Mouse (Mus musculus) forebrain, postnatal 0 days (tissue): ENCODE data around the gene Map3k11. TPM values are rescaled to one million over a fixed set of nuclear protein-coding genes. Genes with fewer than 3 reads are reported as not detected.
A peak's percentile ranks its signal among the peaks of the same experiment; 100 is the strongest.

Experiments used
- ATAC-seq: fragments of 200-750 bp; cut with Nextera tagmentation; 2 replicates; pipeline ENCODE4 v1.8.0; 2017; ENCODE audit warnings: mild to moderate bottlenecking, moderate library complexity
- DNase-seq: peaks from one replicate; pipeline ENCODE4 v3.0.0-alpha.2; 2015
- H3K27ac ChIP-seq: fragments of 300-500 bp; sonication (generic); 2 replicates; pipeline ENCODE4 v1.5.1; 2014; ENCODE audit warnings: low read depth, mild to moderate bottlenecking, antibody characterized with exemption, low read length, moderate library complexity, mixed read lengths
- H3K27me3 ChIP-seq: fragments of 300-500 bp; sonication (generic); 2 replicates; pipeline ENCODE4 v1.6.1; 2014; ENCODE audit warnings: mild to moderate bottlenecking, low read length, mixed read lengths; ENCODE audit not compliant: insufficient read depth
- H3K36me3 ChIP-seq: fragments of 300-500 bp; sonication (generic); 2 replicates; pipeline ENCODE4 v1.6.1; 2014; ENCODE audit warnings: mild to moderate bottlenecking, moderate library complexity; ENCODE audit not compliant: insufficient read depth
- H3K4me1 ChIP-seq: fragments of 300-500 bp; sonication (generic); 2 replicates; pipeline ENCODE4 v1.6.1; 2014; ENCODE audit warnings: antibody characterized with exemption; ENCODE audit not compliant: insufficient read depth
- H3K4me2 ChIP-seq: fragments of 300-500 bp; sonication (generic); 2 replicates; pipeline ENCODE4 v1.6.1; 2014; ENCODE audit warnings: low read depth, mild to moderate bottlenecking, moderate library complexity
- H3K4me3 ChIP-seq: fragments of 300-500 bp; sonication (generic); 2 replicates; pipeline ENCODE4 v1.5.1; 2014; ENCODE audit warnings: low read depth, low read length, mixed read lengths
- H3K9ac ChIP-seq: fragments of 300-500 bp; sonication (generic); 2 replicates; pipeline ENCODE4 v1.6.1; 2014; ENCODE audit warnings: mild to moderate bottlenecking
- H3K9me3 ChIP-seq: fragments of 300-500 bp; sonication (generic); 2 replicates; pipeline ENCODE4 v1.6.1; 2016; ENCODE audit warnings: low read length
- CTCF ChIP-seq: sonication (generic); IDR thresholded peaks from 2 replicates; pipeline ENCODE4 v1.5.1; 2016; ENCODE audit warnings: antibody characterized with exemption, control low read depth, low read depth
- WGBS: fragments of 180-500 bp; shearing (Covaris S2); extraction: QIAGEN DNeasy Blood & Tissue Kit; methylation state at CpG from one replicate; pipeline ENCODE4 v1.1.7; 2014; 5-methylcytosine and 5-hydroxymethylcytosine counted together
- polyA plus RNA-seq: library from polyadenylated mRNA; unstranded; fragments of >200 nt; fragmentation: Nextera tagmentation; extraction: Ambion mirVana; gene quantifications from 2 replicates; pipeline ENCODE4 v1.2.1, GENCODE M21; 2015
- total RNA-seq: library from RNA; depleted of rRNA; stranded (reverse); fragments of >200 nt; gene quantifications from 2 replicates; pipeline ENCODE4 v1.2.3, GENCODE M21; 2014; rRNA removed

The Map3k11 gene
- total RNA-seq (14.4 and 19.7 TPM in 2 replicates), polyA plus RNA-seq (8.7 and 9.0 TPM in 2 replicates)

GRCm38 (mm10) chr19:5688200-5689087 lies at the start of gene Map3k11, which contains the start of gene Pcnx3:
TSS of gene Map3k11 (plus strand) at chr19:5688742.
TSS of gene Pcnx3 (minus strand) at chr19:5688908.
- Histone ChIP-seq H3K9me3 (no peaks in the 10 kb centered on the region), H3K27me3 (no peaks in the 10 kb centered on the region), H3K27ac (peak within 1 kb of the TSS; percentile 74), H3K4me2 (peak within 1 kb of the TSS; percentile 97), H3K36me3 (peaks cover 42% of the 10 kb centered on the region), H3K4me1 (peaks cover 17% of the 10 kb centered on the region), H3K9ac (peak within 1 kb of the TSS; percentile 79), H3K4me3 (peak within 1 kb of the TSS; percentile 69)
- peak; percentile 97 for ATAC-seq
- peak; percentile 47; the same call in 1 of the 2 replicates for TF ChIP-seq CTCF
- peak; percentile 100 for DNase-seq
- 1% methylated on average over 69 of the region's 69 CpGs for WGBS

- ATAC-seq (no peak), DNase-seq (no peak)
- Histone ChIP-seq H3K9ac (no peak overlapping the region), H3K27me3 (no peaks in the 10 kb centered on the region), H3K9me3 (no peaks in the 10 kb centered on the region), H3K36me3 (peaks cover 61% of the 10 kb centered on the region), H3K4me3 (no peak overlapping the region), H3K4me2 (no peak overlapping the region), H3K27ac (no peak overlapping the region), H3K4me1 (peaks cover 13% of the 10 kb centered on the region)
- WGBS = 86% methylated on average over 9 of the region's 9 CpGs
- TF ChIP-seq CTCF = no peak
These were observed 48.2 kb upstream of the Map3k11 start for GRCm38 (mm10) chr19:5640339-5640738.

DNA sequence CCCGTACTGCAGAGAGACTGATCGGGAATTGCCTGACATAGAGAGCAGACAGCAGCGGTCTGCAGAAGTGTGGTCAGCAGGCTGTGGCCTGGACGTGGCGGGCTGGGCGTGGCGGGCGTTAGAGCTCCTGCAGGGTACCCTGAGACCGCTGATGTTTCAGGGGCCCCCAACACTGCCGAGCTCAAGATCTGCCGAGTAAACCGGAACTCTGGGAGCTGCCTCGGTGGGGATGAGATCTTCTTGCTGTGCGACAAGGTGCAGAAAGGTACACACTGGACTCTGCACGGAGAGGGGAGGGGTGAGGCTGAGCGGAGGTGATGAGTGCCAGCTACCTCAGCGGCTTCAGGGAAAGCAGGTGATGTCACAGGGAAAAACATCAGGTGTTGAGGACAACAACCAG lies 47.5 kb upstream of the Map3k11 start:
- no peak overlapping the region for H3K4me3 ChIP-seq
- H3K36me3 ChIP-seq = peaks cover 68% of the 10 kb centered on the region
- H3K27ac ChIP-seq = no peak overlapping the region
- ATAC-seq = no peak
- no peaks in the 10 kb centered on the region for H3K27me3 ChIP-seq
- TF ChIP-seq CTCF = no peak
- H3K4me2 ChIP-seq = no peak overlapping the region
- 92% methylated on average over 17 of the region's 17 CpGs for WGBS
- DNase-seq = no peak
- peaks cover 13% of the 10 kb centered on the region for H3K4me1 ChIP-seq
- no peak overlapping the region for H3K9ac ChIP-seq
- no peaks in the 10 kb centered on the region for H3K9me3 ChIP-seq

DNA sequence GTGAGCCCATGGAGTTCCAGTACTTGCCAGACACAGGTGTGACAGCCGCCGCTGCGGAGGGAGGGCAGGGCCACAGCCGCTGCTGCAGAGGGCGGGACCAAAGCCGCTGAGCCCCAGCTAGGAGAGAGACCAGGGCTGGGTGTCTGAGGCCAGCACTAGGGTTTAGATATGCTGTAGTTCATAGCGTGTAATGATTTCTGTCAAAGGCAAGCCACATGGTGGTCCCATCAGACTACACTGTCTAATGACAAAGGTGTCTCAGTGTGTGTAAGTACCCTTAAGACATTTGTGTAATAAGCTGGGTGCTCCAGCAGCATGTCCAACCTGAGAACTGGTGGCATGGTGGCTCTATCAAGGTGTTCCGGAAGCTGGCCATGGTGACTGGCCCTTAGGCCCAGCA lies 46.9 kb upstream of the Map3k11 start:
- peaks cover 73% of the 10 kb centered on the region for H3K36me3 ChIP-seq
- no peaks in the 10 kb centered on the region for H3K27me3 ChIP-seq
- H3K9ac ChIP-seq = no peak overlapping the region
- 96% methylated on average over 8 of the region's 8 CpGs for WGBS
- ATAC-seq (no peak), DNase-seq (no peak)
- no peak overlapping the region for H3K4me2 ChIP-seq
- H3K4me1 ChIP-seq = peaks cover 9% of the 10 kb centered on the region
- TF ChIP-seq CTCF = no peak
- no peak overlapping the region for H3K27ac ChIP-seq
- no peak overlapping the region for H3K4me3 ChIP-seq
- H3K9me3 ChIP-seq = no peaks in the 10 kb centered on the region

DNA sequence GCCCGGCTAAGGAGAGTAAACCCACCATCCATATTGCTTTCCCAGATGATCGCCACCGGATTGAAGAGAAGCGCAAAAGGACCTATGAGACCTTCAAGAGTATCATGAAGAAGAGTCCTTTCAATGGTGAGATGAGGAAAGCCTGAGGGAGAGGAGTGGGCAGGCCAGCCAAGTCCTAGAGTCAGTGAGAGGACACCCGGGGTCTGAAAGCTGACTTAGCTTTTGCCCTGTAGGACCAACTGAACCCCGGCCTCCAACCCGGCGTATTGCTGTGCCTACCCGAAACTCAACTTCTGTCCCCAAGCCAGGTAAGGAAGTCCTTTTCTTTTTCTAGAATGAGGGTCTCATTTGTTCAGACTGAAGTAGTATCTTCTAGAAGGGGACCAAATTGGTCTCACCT lies 43.3 kb upstream of the Map3k11 start:
- no peaks in the 10 kb centered on the region for H3K9me3 ChIP-seq
- no peak overlapping the region for H3K9ac ChIP-seq
- no peak overlapping the region for H3K4me3 ChIP-seq
- ATAC-seq (no peak), DNase-seq (no peak)
- TF ChIP-seq CTCF = no peak
- 94% methylated on average over 9 of the region's 9 CpGs for WGBS
- no peaks in the 10 kb centered on the region for H3K27me3 ChIP-seq
- H3K36me3 ChIP-seq = peaks cover 70% of the 10 kb centered on the region
- H3K4me1 ChIP-seq = peaks cover 11% of the 10 kb centered on the region; the same call in 1 of the 2 replicates
- H3K27ac ChIP-seq = no peak overlapping the region
- no peak overlapping the region for H3K4me2 ChIP-seq

DNA sequence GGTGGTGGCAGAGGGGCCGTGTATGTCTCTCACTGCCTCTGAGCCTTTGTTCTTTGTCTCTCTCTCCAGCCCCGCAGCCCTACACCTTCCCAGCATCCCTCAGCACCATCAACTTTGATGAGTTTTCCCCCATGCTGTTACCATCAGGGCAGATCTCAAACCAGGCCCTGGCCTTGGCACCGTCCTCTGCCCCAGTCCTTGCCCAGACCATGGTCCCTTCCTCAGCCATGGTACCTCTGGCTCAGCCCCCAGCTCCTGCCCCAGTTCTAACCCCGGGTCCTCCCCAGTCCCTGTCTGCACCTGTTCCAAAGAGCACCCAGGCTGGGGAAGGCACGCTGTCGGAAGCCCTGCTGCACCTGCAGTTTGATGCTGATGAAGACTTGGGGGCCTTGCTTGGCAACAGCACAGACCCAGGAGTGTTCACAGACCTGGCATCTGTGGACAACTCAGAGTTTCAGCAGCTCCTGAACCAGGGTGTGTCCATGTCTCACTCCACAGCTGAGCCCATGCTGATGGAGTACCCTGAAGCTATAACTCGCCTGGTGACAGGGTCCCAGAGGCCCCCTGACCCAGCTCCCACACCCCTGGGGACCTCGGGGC lies 41.7 kb upstream of the Map3k11 start:
- 91% methylated on average over 8 of the region's 8 CpGs for WGBS
- Histone ChIP-seq H3K9me3 (no peaks in the 10 kb centered on the region), H3K36me3 (peaks cover 62% of the 10 kb centered on the region)

GRCm38 (mm10) chr19:5647791-5648190 lies 40.8 kb upstream of the Map3k11 start:
- TF ChIP-seq CTCF = no peak
- DNase-seq = no peak
- no peak for ATAC-seq
- 94% methylated on average over 6 of the region's 6 CpGs for WGBS
- Histone ChIP-seq H3K9me3 (no peaks in the 10 kb centered on the region), H3K9ac (no peak overlapping the region), H3K27ac (no peak overlapping the region), H3K36me3 (peaks cover 54% of the 10 kb centered on the region), H3K4me1 (peaks cover 11% of the 10 kb centered on the region; the same call in 1 of the 2 replicates), H3K4me2 (no peak overlapping the region), H3K4me3 (no peak overlapping the region), H3K27me3 (no peaks in the 10 kb centered on the region)

More for the DNA sequence above, 41.7 kb upstream of the Map3k11 start:
- Histone ChIP-seq H3K27ac (no peak overlapping the region), H3K4me2 (no peak overlapping the region), H3K4me1 (peaks cover 11% of the 10 kb centered on the region; the same call in 1 of the 2 replicates), H3K27me3 (no peaks in the 10 kb centered on the region), H3K4me3 (no peak overlapping the region), H3K9ac (no peak overlapping the region)
- DNase-seq = no peak
- ATAC-seq = no peak
- TF ChIP-seq CTCF = no peak
